Mouse (Mus musculus): ENCODE measurements at regions not wholly inside any gene's neighbourhood (a gene's known extent, or its start where the extent isn't known, plus 50 kb on each side); places are given as distances from the start of the nearest gene placed in this dataset.

- DNase-seq (ENCODE audit: low spot score): no peak
These were observed 438.5 kb downstream of the Cdk5rap2 start for GRCm38 (mm10) chr4:69971721-69972120.

DNA sequence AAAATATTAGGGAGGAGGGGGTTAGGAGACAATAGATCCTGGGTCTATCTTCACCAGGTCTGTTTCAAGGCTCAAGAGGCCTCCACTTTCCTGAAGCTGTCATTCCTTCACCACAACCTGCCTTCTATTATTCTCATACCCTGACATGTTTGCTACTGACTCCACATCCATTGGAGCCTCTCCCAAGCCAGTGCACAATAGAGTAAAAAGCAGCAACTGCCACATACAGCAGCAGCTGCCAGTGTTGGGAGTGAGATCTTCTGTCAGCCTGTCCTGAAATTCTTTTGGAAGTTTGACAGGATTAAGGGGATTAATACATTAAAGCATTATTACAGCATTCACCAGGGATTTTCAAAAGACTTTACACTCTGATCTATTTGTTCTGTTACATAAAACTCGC is 441.8 kb downstream of the Cdk5rap2 start:
- no peak for DNase-seq (ENCODE audit: low spot score)
